Mouse (Mus musculus) stomach, embryonic 16.5 days (tissue): ENCODE measurements around the gene Adcy7. TPM values are rescaled to one million over a fixed set of nuclear protein-coding genes. Genes with fewer than 3 reads are reported as not detected.

ENCODE experiments used
- ATAC-seq: fragments of 200-750 bp; cut with Nextera tagmentation; 2 replicates; pipeline ENCODE4 v1.8.0; 2017; ENCODE audit warnings: moderate number of reproducible peaks, moderate TSS enrichment; ENCODE audit not compliant: insufficient read depth, low FRiP score
- H3K27ac ChIP-seq: fragments of 300-500 bp; sonication (generic); 2 replicates; pipeline ENCODE4 v1.5.1; 2014; ENCODE audit warnings: low read length
- H3K27me3 ChIP-seq: fragments of 300-500 bp; sonication (generic); 2 replicates; pipeline ENCODE4 v1.6.1; 2014; ENCODE audit warnings: low read length, control low read depth, mixed read lengths; ENCODE audit not compliant: control insufficient read depth, insufficient read depth
- H3K36me3 ChIP-seq: fragments of 300-500 bp; sonication (generic); 2 replicates; pipeline ENCODE4 v1.6.1; 2014; ENCODE audit warnings: low read length; ENCODE audit not compliant: control insufficient read depth, insufficient read depth
- H3K4me1 ChIP-seq: fragments of 300-500 bp; sonication (generic); 2 replicates; pipeline ENCODE4 v1.6.1; 2014; ENCODE audit warnings: low read length, control low read depth, mixed read lengths; ENCODE audit not compliant: control insufficient read depth, insufficient read depth
- H3K4me2 ChIP-seq: fragments of 300-500 bp; sonication (generic); 2 replicates; pipeline ENCODE4 v1.6.1; 2014; ENCODE audit warnings: low read depth, low read length, mixed read lengths
- H3K4me3 ChIP-seq: fragments of 300-500 bp; sonication (generic); replicated peaks from 2 replicates; pipeline ENCODE4 v1.5.1; 2014; ENCODE audit warnings: mild to moderate bottlenecking, low read length
- H3K9ac ChIP-seq: fragments of 300-500 bp; sonication (generic); 2 replicates; pipeline ENCODE4 v1.6.1; 2014; ENCODE audit warnings: low read length
- H3K9me3 ChIP-seq: fragments of 300-500 bp; sonication (generic); replicated peaks from 2 replicates; pipeline ENCODE4 v1.6.1; 2016; ENCODE audit warnings: low read length, control low read depth; ENCODE audit not compliant: control insufficient read depth
- WGBS: fragments of 180-500 bp; shearing (Covaris S2); extraction: QIAGEN DNeasy Blood & Tissue Kit; methylation state at CpG from one replicate; pipeline ENCODE4 v1.1.7; 2014; 5-methylcytosine and 5-hydroxymethylcytosine counted together
- polyA plus RNA-seq: library from polyadenylated mRNA; unstranded; fragments of >200 nt; fragmentation: Nextera tagmentation; extraction: Ambion mirVana; gene quantifications from 2 replicates; pipeline ENCODE4 v1.2.1, GENCODE M21; 2015

Adcy7 gene
- 8.7 and 8.9 TPM in 2 replicates for polyA plus RNA-seq

DNA sequence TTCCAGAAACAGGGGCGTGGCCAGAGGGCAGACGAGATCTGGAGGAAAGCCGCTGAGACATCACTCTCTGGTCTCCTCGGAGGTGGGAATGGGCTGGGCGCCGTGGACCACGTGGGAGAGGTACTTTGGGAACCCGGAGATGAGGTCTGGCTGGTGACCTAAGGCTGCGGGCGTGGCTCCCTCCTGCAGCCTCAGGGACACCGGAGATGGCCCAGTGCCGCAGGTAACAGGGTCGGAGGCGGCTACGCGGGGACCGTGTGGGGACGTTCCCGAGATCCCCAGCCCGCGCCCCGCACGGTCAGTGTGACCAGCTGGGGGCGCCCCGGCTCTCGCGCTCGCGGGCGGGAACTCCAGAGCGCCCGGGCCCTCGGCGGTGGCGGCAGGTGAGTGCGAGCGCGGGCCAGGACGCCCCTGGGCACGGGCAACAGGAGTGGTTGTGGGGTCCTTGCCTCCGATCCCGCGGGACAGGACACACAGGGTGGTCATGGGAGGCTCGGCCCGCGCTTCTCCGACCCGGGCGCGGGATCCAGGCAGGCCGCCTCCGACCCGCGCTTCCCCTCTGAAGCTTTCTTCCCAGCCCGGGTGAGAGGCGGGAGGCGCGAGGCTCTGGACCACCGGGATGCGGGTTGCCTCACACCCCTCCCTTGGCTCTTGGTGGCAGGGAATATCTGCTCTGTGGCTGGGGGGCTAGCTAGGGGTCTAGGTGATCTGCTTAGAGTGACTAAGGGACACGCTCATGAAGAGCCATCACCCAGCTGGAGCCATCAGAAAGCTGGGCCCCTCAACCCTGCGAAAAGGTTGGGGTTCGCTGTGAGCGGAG lies at the start of gene Adcy7:
Gene Adcy7 (plus strand): TSS at position 173 of the 820 bp plus-strand sequence.
- Histone ChIP-seq H3K36me3 (no peaks in the 10 kb centered on the region), H3K9me3 (no peaks in the 10 kb centered on the region), H3K27ac (no peak within 1 kb of the TSS), H3K4me1 (0 out of 2 replicates have a peak, but pooled peaks cover 4% of the 10 kb centered on the region), H3K4me2 (peak within 1 kb of the TSS; percentile 93), H3K9ac (peak within 1 kb of the TSS; percentile 70), H3K27me3 (peaks cover 14% of the 10 kb centered on the region), H3K4me3 (peak within 1 kb of the TSS; percentile 51)
- ATAC-seq: peak; percentile 41; the same call in 1 of the 2 replicates
- WGBS: 5% methylated on average over 64 of the region's 64 CpGs

DNA sequence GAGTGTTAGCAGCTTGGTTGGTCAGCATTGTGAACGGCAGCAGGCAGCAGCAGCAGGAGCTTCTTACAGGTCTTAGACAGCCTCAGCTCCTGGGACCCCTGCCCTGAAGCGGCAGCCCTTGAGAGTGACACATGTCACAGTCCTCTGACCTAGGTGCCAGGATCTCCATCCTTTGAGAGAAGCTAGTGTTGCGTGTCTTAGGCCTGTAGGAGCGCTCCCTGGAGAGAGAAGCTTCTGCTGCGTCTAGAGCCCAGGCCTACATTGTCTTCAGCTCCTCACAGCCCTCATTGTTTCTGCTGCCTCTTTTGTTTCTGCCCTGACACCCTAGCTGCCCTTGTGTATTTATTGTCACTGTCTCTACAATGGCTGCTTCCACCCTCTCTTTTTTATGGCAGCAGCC lies 46.8 kb upstream of the Adcy7 start:
- no peak overlapping the region for H3K4me3 ChIP-seq
- ATAC-seq: no peak
- H3K27ac ChIP-seq: no peak overlapping the region
- no peaks in the 10 kb centered on the region for H3K27me3 ChIP-seq
- H3K4me1 ChIP-seq: peaks cover 13% of the 10 kb centered on the region
- H3K9me3 ChIP-seq: no peaks in the 10 kb centered on the region
- no peaks in the 10 kb centered on the region for H3K36me3 ChIP-seq
- no peak overlapping the region for H3K4me2 ChIP-seq
- WGBS: 79% methylated on average over 5 of the region's 5 CpGs
- H3K9ac ChIP-seq: no peak overlapping the region

DNA sequence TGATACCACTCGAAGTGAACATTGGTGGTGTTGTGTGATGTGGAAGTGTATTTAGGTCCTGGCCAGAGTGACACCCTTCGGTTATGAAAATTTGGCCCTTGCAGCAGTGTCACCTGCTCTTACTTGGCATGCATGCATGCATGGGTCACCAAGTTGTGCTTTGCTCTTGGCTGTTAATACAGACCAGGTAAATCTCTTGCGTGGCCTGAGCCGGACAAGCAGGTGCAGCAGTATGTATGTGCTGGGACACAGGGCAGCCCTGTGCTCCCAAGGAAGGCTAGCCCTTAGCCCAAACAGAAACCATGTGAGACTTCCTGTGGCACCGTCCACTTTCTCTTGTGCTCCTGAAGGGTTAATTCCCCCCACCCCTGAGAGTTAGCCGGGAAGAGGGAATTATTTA lies 44.4 kb upstream of the Adcy7 start:
- Histone ChIP-seq H3K9me3 (no peaks in the 10 kb centered on the region), H3K9ac (no peak overlapping the region), H3K4me2 (0 out of 2 replicates have a peak overlapping the region, but pooled peaks have one; percentile 21), H3K4me3 (no peak overlapping the region), H3K27ac (no peak overlapping the region), H3K27me3 (no peaks in the 10 kb centered on the region), H3K4me1 (peaks cover 13% of the 10 kb centered on the region), H3K36me3 (no peaks in the 10 kb centered on the region)
- ATAC-seq: no peak
- WGBS: 59% methylated on average over 6 of the region's 6 CpGs

- no peaks in the 10 kb centered on the region for H3K36me3 ChIP-seq
- H3K4me2 ChIP-seq: 0 out of 2 replicates have a peak overlapping the region, but pooled peaks have one; percentile 21
- H3K27ac ChIP-seq: no peak overlapping the region
- 31% methylated on average over 1 of the region's 1 CpGs for WGBS
- H3K4me3 ChIP-seq: no peak overlapping the region
- peak; percentile 50; the same call in 1 of the 2 replicates for ATAC-seq
- H3K9me3 ChIP-seq: no peaks in the 10 kb centered on the region
- H3K4me1 ChIP-seq: peaks cover 13% of the 10 kb centered on the region
- no peak overlapping the region for H3K9ac ChIP-seq
- H3K27me3 ChIP-seq: no peaks in the 10 kb centered on the region
Observed at GRCm38 (mm10) chr8:88228286-88228685, 43.9 kb upstream of the Adcy7 start.

- ATAC-seq: no peak
- H3K4me3 ChIP-seq: no peak overlapping the region
- peaks cover 13% of the 10 kb centered on the region for H3K4me1 ChIP-seq
- H3K27ac ChIP-seq: no peak overlapping the region
- H3K4me2 ChIP-seq: no peak overlapping the region
- no peaks in the 10 kb centered on the region for H3K27me3 ChIP-seq
- H3K9me3 ChIP-seq: no peaks in the 10 kb centered on the region
- H3K9ac ChIP-seq: no peak overlapping the region
- no peaks in the 10 kb centered on the region for H3K36me3 ChIP-seq
- WGBS: no CpG with 5 or more reads among the region's 1 CpGs
Observed at GRCm38 (mm10) chr8:88228800-88229199, 43.4 kb upstream of the Adcy7 start.

DNA sequence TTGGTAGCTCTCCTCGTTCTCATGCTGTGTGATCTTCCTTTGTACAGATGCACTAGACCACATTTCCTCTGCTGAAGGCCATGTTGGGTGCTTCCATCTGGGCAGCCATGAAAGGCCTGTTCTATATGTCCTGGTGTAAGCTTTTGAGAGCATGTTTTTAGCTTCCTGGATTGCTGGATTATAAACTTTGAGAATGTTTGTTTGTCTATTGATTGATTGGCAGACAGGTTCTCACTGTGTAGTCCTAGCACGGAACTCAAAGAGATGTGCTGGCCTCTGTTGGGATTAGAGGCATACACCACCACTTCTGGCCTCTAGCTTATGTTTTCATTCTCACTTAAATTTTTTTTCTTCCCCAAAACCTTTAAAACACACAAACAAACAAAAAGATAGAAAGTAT lies 35.5 kb upstream of the Adcy7 start:
- Histone ChIP-seq H3K4me2 (no peak overlapping the region), H3K4me1 (no peaks in the 10 kb centered on the region), H3K4me3 (no peak overlapping the region), H3K36me3 (no peaks in the 10 kb centered on the region), H3K27me3 (no peaks in the 10 kb centered on the region), H3K9ac (no peak overlapping the region), H3K9me3 (no peaks in the 10 kb centered on the region), H3K27ac (no peak overlapping the region)
- ATAC-seq: no peak
- WGBS: 78% methylated on average over 2 of the region's 2 CpGs

- Histone ChIP-seq H3K4me2 (no peak overlapping the region), H3K27ac (no peak overlapping the region)
- WGBS: 68% methylated on average over 2 of the region's 2 CpGs
Observed at GRCm38 (mm10) chr8:88237606-88238005, 34.6 kb upstream of the Adcy7 start.

GRCm38 (mm10) chr8:88239277-88239676 lies 32.9 kb upstream of the Adcy7 start:
- ATAC-seq: no peak
- no peaks in the 10 kb centered on the region for H3K4me1 ChIP-seq
- 89% methylated on average over 5 of the region's 5 CpGs for WGBS
- H3K9me3 ChIP-seq: no peaks in the 10 kb centered on the region
- H3K9ac ChIP-seq: no peak overlapping the region
- H3K4me2 ChIP-seq: no peak overlapping the region
- no peaks in the 10 kb centered on the region for H3K27me3 ChIP-seq
- H3K36me3 ChIP-seq: no peaks in the 10 kb centered on the region
- no peak overlapping the region for H3K27ac ChIP-seq
- no peak overlapping the region for H3K4me3 ChIP-seq

More at GRCm38 (mm10) chr8:88237606-88238005, 34.6 kb upstream of the Adcy7 start:
- Histone ChIP-seq H3K9ac (no peak overlapping the region), H3K9me3 (no peaks in the 10 kb centered on the region), H3K4me1 (no peaks in the 10 kb centered on the region), H3K4me3 (no peak overlapping the region), H3K27me3 (no peaks in the 10 kb centered on the region), H3K36me3 (no peaks in the 10 kb centered on the region)
- no peak for ATAC-seq

GRCm38 (mm10) chr8:88241871-88242270 lies 30.3 kb upstream of the Adcy7 start:
- Histone ChIP-seq H3K27me3 (no peaks in the 10 kb centered on the region), H3K36me3 (no peaks in the 10 kb centered on the region), H3K9me3 (no peaks in the 10 kb centered on the region), H3K4me2 (no peak overlapping the region), H3K4me3 (no peak overlapping the region), H3K4me1 (no peaks in the 10 kb centered on the region), H3K9ac (no peak overlapping the region), H3K27ac (no peak overlapping the region)
- ATAC-seq: no peak
- 84% methylated on average over 4 of the region's 4 CpGs for WGBS
